Mouse (Mus musculus): ENCODE results near the gene Zfp750. TPM values are rescaled to one million over a fixed set of nuclear protein-coding genes. Genes with fewer than 3 reads are reported as not detected.

Zfp750 gene
- 0.54 and 0.88 TPM in 2 replicates for polyA plus RNA-seq (2016; fragmentation: Nextera tagmentation; extraction: Ambion mirVana)

- Histone ChIP-seq H3K36me3 (no peaks in the 10 kb centered on the region), H3K9me3 (no peaks in the 10 kb centered on the region), H3K4me1 (0 out of 2 replicates have a peak, but pooled peaks cover 5% of the 10 kb centered on the region), H3K4me2 (replicated peaks) (no peak within 1 kb of the TSS), H3K27ac (replicated peaks) (no peak within 1 kb of the TSS), H3K4me3 (no peak within 1 kb of the TSS), H3K9ac (replicated peaks) (no peak within 1 kb of the TSS), H3K27me3 (no peaks in the 10 kb centered on the region)
- 53% methylated on average over 10 of the region's 10 CpGs for WGBS
- no peak for ATAC-seq (ENCODE audit: low FRiP score, low read depth)
Measured at GRCm38 (mm10) chr11:121519131-121519530, at the start of gene Zfp750. Gene Zfp750 (minus strand): TSS chr11:121519333.

GRCm38 (mm10) chr11:121564265-121564664 is 45.1 kb upstream of the Zfp750 start:
- ATAC-seq (ENCODE audit: low FRiP score, low read depth), result no peak
- 95% methylated on average over 4 of the region's 4 CpGs for WGBS
- Histone ChIP-seq H3K27me3 (no peaks in the 10 kb centered on the region), H3K4me2 (replicated peaks) (no peak overlapping the region), H3K36me3 (no peaks in the 10 kb centered on the region), H3K27ac (replicated peaks) (no peak overlapping the region), H3K9ac (replicated peaks) (no peak overlapping the region), H3K9me3 (no peaks in the 10 kb centered on the region), H3K4me3 (no peak overlapping the region), H3K4me1 (no peaks in the 10 kb centered on the region)

- H3K27ac ChIP-seq (replicated peaks), result no peak overlapping the region
- H3K36me3 ChIP-seq, result no peaks in the 10 kb centered on the region
- 96% methylated on average over 5 of the region's 5 CpGs for WGBS
- no peak overlapping the region for H3K4me3 ChIP-seq
- H3K9ac ChIP-seq (replicated peaks), result no peak overlapping the region
- H3K9me3 ChIP-seq, result no peaks in the 10 kb centered on the region
- no peaks in the 10 kb centered on the region for H3K27me3 ChIP-seq
- ATAC-seq (ENCODE audit: low FRiP score, low read depth), result no peak
- no peaks in the 10 kb centered on the region for H3K4me1 ChIP-seq
- H3K4me2 ChIP-seq (replicated peaks), result no peak overlapping the region
Measured at GRCm38 (mm10) chr11:121563312-121563711, 44.2 kb upstream of the Zfp750 start.

GRCm38 (mm10) chr11:121560294-121560663 is 41.1 kb upstream of the Zfp750 start:
- H3K4me1 ChIP-seq, result no peaks in the 10 kb centered on the region
- 86% methylated on average over 7 of the region's 7 CpGs for WGBS

GRCm38 (mm10) chr11:121559527-121560293 is 40.6 kb upstream of the Zfp750 start:
- no peak overlapping the region for H3K9ac ChIP-seq (replicated peaks)
- H3K4me1 ChIP-seq, result no peaks in the 10 kb centered on the region
- 93% methylated on average over 4 of the region's 4 CpGs for WGBS
- H3K27ac ChIP-seq (replicated peaks), result no peak overlapping the region
- H3K4me3 ChIP-seq, result no peak overlapping the region
- no peaks in the 10 kb centered on the region for H3K27me3 ChIP-seq
- no peaks in the 10 kb centered on the region for H3K36me3 ChIP-seq
- no peaks in the 10 kb centered on the region for H3K9me3 ChIP-seq
- ATAC-seq (ENCODE audit: low FRiP score, low read depth), result no peak
- H3K4me2 ChIP-seq (replicated peaks), result no peak overlapping the region

More at GRCm38 (mm10) chr11:121560294-121560663, 41.1 kb upstream of the Zfp750 start:
- no peak overlapping the region for H3K4me2 ChIP-seq (replicated peaks)
- no peak overlapping the region for H3K4me3 ChIP-seq
- H3K27me3 ChIP-seq, result no peaks in the 10 kb centered on the region
- H3K27ac ChIP-seq (replicated peaks), result no peak overlapping the region
- no peaks in the 10 kb centered on the region for H3K36me3 ChIP-seq
- H3K9ac ChIP-seq (replicated peaks), result no peak overlapping the region
- no peak for ATAC-seq (ENCODE audit: low FRiP score, low read depth)
- H3K9me3 ChIP-seq, result no peaks in the 10 kb centered on the region

- no peak for ATAC-seq (ENCODE audit: low FRiP score, low read depth)
- no peaks in the 10 kb centered on the region for H3K27me3 ChIP-seq
- no peaks in the 10 kb centered on the region for H3K9me3 ChIP-seq
- H3K4me1 ChIP-seq, result no peaks in the 10 kb centered on the region
- H3K27ac ChIP-seq (replicated peaks), result no peak overlapping the region
- no peak overlapping the region for H3K4me3 ChIP-seq
- no peaks in the 10 kb centered on the region for H3K36me3 ChIP-seq
- H3K9ac ChIP-seq (replicated peaks), result no peak overlapping the region
- WGBS, result 84% methylated on average over 3 of the region's 3 CpGs
- no peak overlapping the region for H3K4me2 ChIP-seq (replicated peaks)
Measured at GRCm38 (mm10) chr11:121558522-121558921, 39.4 kb upstream of the Zfp750 start.

GRCm38 (mm10) chr11:121557946-121558345 is 38.8 kb upstream of the Zfp750 start:
- Histone ChIP-seq H3K9me3 (no peaks in the 10 kb centered on the region), H3K9ac (replicated peaks) (no peak overlapping the region), H3K4me1 (no peaks in the 10 kb centered on the region), H3K27ac (replicated peaks) (no peak overlapping the region), H3K27me3 (no peaks in the 10 kb centered on the region), H3K4me3 (no peak overlapping the region), H3K36me3 (no peaks in the 10 kb centered on the region), H3K4me2 (replicated peaks) (no peak overlapping the region)
- WGBS, result 94% methylated on average over 1 of the region's 1 CpGs
- no peak for ATAC-seq (ENCODE audit: low FRiP score, low read depth)

- H3K4me1 ChIP-seq, result no peaks in the 10 kb centered on the region
- ATAC-seq (ENCODE audit: low FRiP score, low read depth), result no peak
- H3K36me3 ChIP-seq, result no peaks in the 10 kb centered on the region
- H3K9me3 ChIP-seq, result no peaks in the 10 kb centered on the region
- H3K9ac ChIP-seq (replicated peaks), result no peak overlapping the region
- H3K27ac ChIP-seq (replicated peaks), result no peak overlapping the region
- WGBS, result 77% methylated on average over 1 of the region's 1 CpGs
- H3K4me3 ChIP-seq, result no peak overlapping the region
- H3K4me2 ChIP-seq (replicated peaks), result no peak overlapping the region
- no peaks in the 10 kb centered on the region for H3K27me3 ChIP-seq
Measured at GRCm38 (mm10) chr11:121556727-121557126, 37.6 kb upstream of the Zfp750 start.

- ATAC-seq (ENCODE audit: low FRiP score, low read depth), result no peak
- H3K27ac ChIP-seq (replicated peaks), result no peak overlapping the region
- WGBS, result 95% methylated on average over 3 of the region's 3 CpGs
Measured at GRCm38 (mm10) chr11:121553458-121553857, 34.3 kb upstream of the Zfp750 start.

GRCm38 (mm10) chr11:121552846-121553457 is 33.8 kb upstream of the Zfp750 start:
- H3K4me3 ChIP-seq, result no peak overlapping the region
- H3K27me3 ChIP-seq, result no peaks in the 10 kb centered on the region
- H3K9ac ChIP-seq (replicated peaks), result no peak overlapping the region
- H3K4me1 ChIP-seq, result peaks cover 28% of the 10 kb centered on the region
- no peak overlapping the region for H3K4me2 ChIP-seq (replicated peaks)
- H3K36me3 ChIP-seq, result no peaks in the 10 kb centered on the region
- no peaks in the 10 kb centered on the region for H3K9me3 ChIP-seq
- ATAC-seq (ENCODE audit: low FRiP score, low read depth), result no peak
- WGBS, result 93% methylated on average over 7 of the region's 7 CpGs
- no peak overlapping the region for H3K27ac ChIP-seq (replicated peaks)

More at GRCm38 (mm10) chr11:121553458-121553857, 34.3 kb upstream of the Zfp750 start:
- H3K36me3 ChIP-seq, result no peaks in the 10 kb centered on the region
- no peaks in the 10 kb centered on the region for H3K27me3 ChIP-seq
- no peak overlapping the region for H3K9ac ChIP-seq (replicated peaks)
- peaks cover 25% of the 10 kb centered on the region for H3K4me1 ChIP-seq
- no peak overlapping the region for H3K4me3 ChIP-seq
- H3K9me3 ChIP-seq, result no peaks in the 10 kb centered on the region
- H3K4me2 ChIP-seq (replicated peaks), result no peak overlapping the region

GRCm38 (mm10) chr11:121552167-121552566 is 33.0 kb upstream of the Zfp750 start:
- Histone ChIP-seq H3K4me3 (no peak overlapping the region), H3K36me3 (no peaks in the 10 kb centered on the region), H3K9me3 (no peaks in the 10 kb centered on the region), H3K27me3 (no peaks in the 10 kb centered on the region), H3K4me1 (peaks cover 28% of the 10 kb centered on the region), H3K4me2 (replicated peaks) (no peak overlapping the region), H3K27ac (replicated peaks) (no peak overlapping the region), H3K9ac (replicated peaks) (no peak overlapping the region)
- ATAC-seq (ENCODE audit: low FRiP score, low read depth), result no peak
- 81% methylated on average over 4 of the region's 4 CpGs for WGBS

- Histone ChIP-seq H3K36me3 (no peaks in the 10 kb centered on the region), H3K9ac (replicated peaks) (no peak overlapping the region), H3K4me1 (peaks cover 28% of the 10 kb centered on the region), H3K9me3 (no peaks in the 10 kb centered on the region), H3K4me3 (no peak overlapping the region), H3K27me3 (no peaks in the 10 kb centered on the region), H3K4me2 (replicated peaks) (no peak overlapping the region), H3K27ac (replicated peaks) (peak overlapping the region; percentile 46; the same call in 1 of the 2 replicates)
- ATAC-seq (ENCODE audit: low FRiP score, low read depth), result no peak
- WGBS, result 92% methylated on average over 5 of the region's 5 CpGs
Measured at GRCm38 (mm10) chr11:121551206-121551799, 32.2 kb upstream of the Zfp750 start.

All from midbrain, embryonic 12.5 days (tissue).